Mouse (Mus musculus): ENCODE results near the gene Olfr618. TPM values are rescaled to one million over a fixed set of nuclear protein-coding genes. Genes with fewer than 3 reads are reported as not detected.
"Not testable (repeated sequence)": the region's sequence is repeated elsewhere in the genome, so short reads cannot be mapped to it uniquely, and the experiment has no call there.

The Olfr618 gene
- total RNA-seq (2014; rRNA removed; ENCODE audit: low replicate concordance) (not detected in 2 replicates), polyA plus RNA-seq (2015; fragmentation: Nextera tagmentation; extraction: Ambion mirVana) (not detected in 2 replicates)

GRCm38 (mm10) chr7:103589803-103590202 is at the start of gene Olfr618:
Gene Olfr618, plus strand, starts transcription at chr7:103590103.
- H3K4me3 ChIP-seq (ENCODE audit: low read depth, low read length), result no peak within 1 kb of the TSS
- H3K9ac ChIP-seq (replicated peaks; ENCODE audit: low read depth, low read length), result no peak within 1 kb of the TSS
- ATAC-seq (ENCODE audit: insufficient read depth, low read depth) (no peak), DNase-seq (ENCODE audit: low spot score) (no peak)
- H3K4me1 ChIP-seq (ENCODE audit: control insufficient read depth, insufficient read depth), result no peaks in the 10 kb centered on the region
- H3K9me3 ChIP-seq (replicated peaks; ENCODE audit: control insufficient read depth, low read length), result no peaks in the 10 kb centered on the region
- H3K36me3 ChIP-seq (replicated peaks; ENCODE audit: control insufficient read depth, insufficient read depth, low read length), result no peaks in the 10 kb centered on the region
- WGBS, result 51% methylated on average over 2 of the region's 2 CpGs
- TF ChIP-seq EP300 (IDR thresholded peaks at IDR 0.05; ENCODE audit: low read depth) (no peak), CTCF (IDR thresholded peaks at IDR 0.05; ENCODE audit: low read depth) (no peak)
- no peak within 1 kb of the TSS for H3K4me2 ChIP-seq (ENCODE audit: low read depth, low read length)
- H3K27ac ChIP-seq (ENCODE audit: low read depth), result no peak within 1 kb of the TSS
- no peaks in the 10 kb centered on the region for H3K27me3 ChIP-seq (ENCODE audit: control insufficient read depth, insufficient read depth, low read length)

GRCm38 (mm10) chr7:103542617-103543016 is 47.3 kb upstream of the Olfr618 start, which contains the start of gene Olfr612:
Gene Olfr612, minus strand, starts transcription at chr7:103542717.
- not testable (repeated sequence) for H3K9me3 ChIP-seq (replicated peaks; ENCODE audit: control insufficient read depth, low read length); ATAC-seq (ENCODE audit: insufficient read depth, low read depth); DNase-seq (ENCODE audit: low spot score); H3K4me2 ChIP-seq (ENCODE audit: low read depth, low read length); H3K4me3 ChIP-seq (ENCODE audit: low read depth, low read length); H3K36me3 ChIP-seq (replicated peaks; ENCODE audit: control insufficient read depth, insufficient read depth, low read length); H3K27me3 ChIP-seq (ENCODE audit: control insufficient read depth, insufficient read depth, low read length); H3K27ac ChIP-seq (ENCODE audit: low read depth); H3K9ac ChIP-seq (replicated peaks; ENCODE audit: low read depth, low read length); H3K4me1 ChIP-seq (ENCODE audit: control insufficient read depth, insufficient read depth)
- 72% methylated on average over 2 of the region's 2 CpGs for WGBS

DNA sequence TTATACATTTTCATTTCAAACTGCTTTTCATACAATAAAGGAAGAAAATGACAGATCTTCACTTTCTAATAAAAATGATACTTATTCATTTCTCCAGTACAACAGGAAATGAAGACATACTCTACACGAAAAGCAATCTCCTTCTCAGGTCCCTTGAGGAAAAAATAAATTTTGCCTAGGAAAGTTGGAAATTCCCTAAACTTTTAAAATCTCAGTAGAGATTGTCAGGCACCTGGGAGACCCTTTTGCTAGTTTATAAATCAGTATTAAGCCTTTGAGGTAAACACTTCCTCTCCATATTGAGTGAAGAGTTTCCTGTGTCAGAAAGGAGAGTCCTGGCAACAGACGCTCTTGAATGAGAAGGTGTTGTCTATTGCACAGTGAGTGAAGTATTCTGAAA is 42.1 kb upstream of the Olfr618 start, which contains the start of gene Olfr613:
Gene Olfr613 (plus strand): TSS at position 301 of the 400 bp plus-strand sequence.
- H3K9me3 ChIP-seq (replicated peaks; ENCODE audit: control insufficient read depth, low read length), result no peaks in the 10 kb centered on the region
- WGBS, result 64% methylated on average over 2 of the region's 2 CpGs
- H3K36me3 ChIP-seq (replicated peaks; ENCODE audit: control insufficient read depth, insufficient read depth, low read length), result no peaks in the 10 kb centered on the region
- H3K27ac ChIP-seq (ENCODE audit: low read depth), result no peak within 1 kb of the TSS
- DNase-seq (ENCODE audit: low spot score) (no peak), ATAC-seq (ENCODE audit: insufficient read depth, low read depth) (no peak)
- no peaks in the 10 kb centered on the region for H3K27me3 ChIP-seq (ENCODE audit: control insufficient read depth, insufficient read depth, low read length)
- H3K4me3 ChIP-seq (ENCODE audit: low read depth, low read length), result no peak within 1 kb of the TSS
- no peak for TF ChIP-seq CTCF (IDR thresholded peaks at IDR 0.05; ENCODE audit: low read depth)
- no peak within 1 kb of the TSS for H3K4me2 ChIP-seq (ENCODE audit: low read depth, low read length)
- no peak within 1 kb of the TSS for H3K9ac ChIP-seq (replicated peaks; ENCODE audit: low read depth, low read length)
- no peaks in the 10 kb centered on the region for H3K4me1 ChIP-seq (ENCODE audit: control insufficient read depth, insufficient read depth)

DNA sequence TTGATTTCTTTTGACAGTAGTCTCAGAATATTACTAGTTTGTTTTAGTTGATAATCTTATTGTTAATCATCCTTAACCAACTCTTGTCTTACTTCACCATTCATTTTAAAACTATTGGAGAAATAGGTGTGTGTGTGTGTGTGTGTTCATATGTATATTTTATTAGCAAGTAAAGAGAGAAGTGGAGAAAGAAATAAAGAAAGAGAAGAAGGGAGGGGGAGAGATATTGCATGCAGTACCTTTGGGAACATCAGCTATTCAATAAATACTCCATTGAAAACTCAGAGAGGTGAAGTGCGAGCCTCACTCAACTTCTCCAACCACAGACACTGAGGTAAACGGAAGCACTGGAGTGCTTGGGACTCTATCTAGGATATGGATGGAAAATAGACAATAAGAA is 34.1 kb upstream of the Olfr618 start, which contains the start of gene Olfr615:
Gene Olfr615 (plus strand): TSS at position 301 of the 400 bp plus-strand sequence.
- WGBS, result 79% methylated on average over 2 of the region's 2 CpGs
- no peak for TF ChIP-seq CTCF (IDR thresholded peaks at IDR 0.05; ENCODE audit: low read depth)
- TF ChIP-seq EP300 (IDR thresholded peaks at IDR 0.05; ENCODE audit: low read depth), result no peak
- ATAC-seq (ENCODE audit: insufficient read depth, low read depth) (no peak), DNase-seq (ENCODE audit: low spot score) (no peak)
- H3K9me3 ChIP-seq (replicated peaks; ENCODE audit: control insufficient read depth, low read length), result no peaks in the 10 kb centered on the region
- no peak within 1 kb of the TSS for H3K27ac ChIP-seq (ENCODE audit: low read depth)
- no peak within 1 kb of the TSS for H3K9ac ChIP-seq (replicated peaks; ENCODE audit: low read depth, low read length)
- no peak within 1 kb of the TSS for H3K4me2 ChIP-seq (ENCODE audit: low read depth, low read length)
- no peaks in the 10 kb centered on the region for H3K4me1 ChIP-seq (ENCODE audit: control insufficient read depth, insufficient read depth)
- no peaks in the 10 kb centered on the region for H3K27me3 ChIP-seq (ENCODE audit: control insufficient read depth, insufficient read depth, low read length)
- no peaks in the 10 kb centered on the region for H3K36me3 ChIP-seq (replicated peaks; ENCODE audit: control insufficient read depth, insufficient read depth, low read length)
- H3K4me3 ChIP-seq (ENCODE audit: low read depth, low read length), result no peak within 1 kb of the TSS

DNA sequence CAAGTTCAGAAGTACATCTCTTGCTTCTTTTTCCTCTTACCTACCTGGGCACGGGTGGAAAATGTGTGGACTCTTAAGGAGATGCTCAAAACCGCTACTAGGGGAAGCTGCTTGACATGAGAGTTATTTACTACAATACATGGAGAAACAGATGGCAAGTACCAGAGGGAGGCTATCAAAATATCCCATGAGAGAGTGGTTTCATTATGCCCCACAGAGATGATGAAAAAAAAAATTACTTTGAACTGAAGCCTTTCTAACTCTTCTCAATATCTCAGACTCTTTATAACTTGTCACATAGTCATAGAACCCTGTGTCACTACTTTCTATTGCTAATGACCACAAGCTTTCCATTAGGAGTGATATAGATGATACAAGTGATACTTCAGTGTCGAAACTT is 20.9 kb upstream of the Olfr618 start, which contains the start of gene Olfr616:
Gene Olfr616 (minus strand): TSS at position 101 of the 400 bp plus-strand sequence.
- Histone ChIP-seq H3K27ac (ENCODE audit: low read depth) (no peak within 1 kb of the TSS), H3K4me3 (ENCODE audit: low read depth, low read length) (no peak within 1 kb of the TSS), H3K9me3 (replicated peaks; ENCODE audit: control insufficient read depth, low read length) (no peaks in the 10 kb centered on the region), H3K4me2 (ENCODE audit: low read depth, low read length) (no peak within 1 kb of the TSS), H3K4me1 (ENCODE audit: control insufficient read depth, insufficient read depth) (no peaks in the 10 kb centered on the region), H3K36me3 (replicated peaks; ENCODE audit: control insufficient read depth, insufficient read depth, low read length) (no peaks in the 10 kb centered on the region), H3K27me3 (ENCODE audit: control insufficient read depth, insufficient read depth, low read length) (no peaks in the 10 kb centered on the region), H3K9ac (replicated peaks; ENCODE audit: low read depth, low read length) (no peak within 1 kb of the TSS)
- no peak for ATAC-seq (ENCODE audit: insufficient read depth, low read depth)
- WGBS, result 83% methylated on average over 3 of the region's 3 CpGs
- TF ChIP-seq EP300 (IDR thresholded peaks at IDR 0.05; ENCODE audit: low read depth) (no peak), CTCF (IDR thresholded peaks at IDR 0.05; ENCODE audit: low read depth) (no peak)
- no peak for DNase-seq (ENCODE audit: low spot score)

DNA sequence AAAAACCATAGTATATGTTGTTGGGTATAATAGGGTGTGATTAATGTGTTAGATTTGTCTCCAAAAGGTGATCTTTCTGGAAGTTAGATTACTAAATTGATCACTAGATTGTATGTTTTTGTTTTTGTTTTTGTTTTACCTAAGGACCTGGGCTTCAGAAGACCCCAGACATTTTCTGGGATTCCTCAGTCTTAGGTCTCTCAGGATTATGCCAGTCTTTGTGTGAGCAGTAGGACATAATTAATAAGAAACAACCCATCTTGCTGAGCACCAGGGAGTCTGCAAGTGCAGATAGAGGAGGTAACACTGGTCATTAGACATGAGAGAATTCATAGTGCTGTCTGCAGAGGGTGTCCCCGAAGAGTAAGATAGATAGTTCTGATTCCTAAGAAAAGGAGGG is 17.1 kb upstream of the Olfr618 start, which contains the start of gene Olfr617:
Gene Olfr617 (plus strand): TSS at position 301 of the 400 bp plus-strand sequence.
- no peak within 1 kb of the TSS for H3K27ac ChIP-seq (ENCODE audit: low read depth)
- TF ChIP-seq EP300 (IDR thresholded peaks at IDR 0.05; ENCODE audit: low read depth) (no peak), CTCF (IDR thresholded peaks at IDR 0.05; ENCODE audit: low read depth) (no peak)
- no peaks in the 10 kb centered on the region for H3K27me3 ChIP-seq (ENCODE audit: control insufficient read depth, insufficient read depth, low read length)
- no peak within 1 kb of the TSS for H3K9ac ChIP-seq (replicated peaks; ENCODE audit: low read depth, low read length)
- H3K4me3 ChIP-seq (ENCODE audit: low read depth, low read length), result no peak within 1 kb of the TSS
- H3K4me1 ChIP-seq (ENCODE audit: control insufficient read depth, insufficient read depth), result no peaks in the 10 kb centered on the region
- ATAC-seq (ENCODE audit: insufficient read depth, low read depth) (no peak), DNase-seq (ENCODE audit: low spot score) (no peak)
- WGBS, result 64% methylated on average over 1 of the region's 1 CpGs
- H3K36me3 ChIP-seq (replicated peaks; ENCODE audit: control insufficient read depth, insufficient read depth, low read length), result no peaks in the 10 kb centered on the region
- H3K9me3 ChIP-seq (replicated peaks; ENCODE audit: control insufficient read depth, low read length), result no peaks in the 10 kb centered on the region
- H3K4me2 ChIP-seq (ENCODE audit: low read depth, low read length), result no peak within 1 kb of the TSS

Measured in heart, postnatal 0 days (tissue).